Mouse (Mus musculus) testis, adult 2 months (tissue): ENCODE measurements around the gene Glyat.

ENCODE experiments used
- CTCF ChIP-seq: fragments of 200-500 bp; IDR thresholded peaks from 2 replicates; pipeline ENCODE4 v1.5.1; 2012; ENCODE audit warnings: low read depth, mild to moderate bottlenecking, inconsistent platforms, low read length, moderate library complexity; ENCODE audit not compliant: control insufficient read depth, insufficient read depth, insufficient replicate concordance
- POLR2A ChIP-seq: fragments of 200-500 bp; IDR thresholded peaks from 2 replicates; pipeline ENCODE4 v1.6.1; 2012; ENCODE audit warnings: low read depth, mild to moderate bottlenecking, inconsistent platforms, low read length, moderate library complexity; ENCODE audit not compliant: control insufficient read depth

- TF ChIP-seq POLR2A (no peak), CTCF (no peak)
These were observed 36.1 kb upstream of the Glyat start for GRCm38 (mm10) chr19:12597073-12597405.
